Mouse (Mus musculus) kidney, adult 2 months (tissue): ENCODE measurements at regions not wholly inside any gene's neighbourhood (a gene's known extent, or its start where the extent isn't known, plus 50 kb on each side); places are given as distances from the start of the nearest gene placed in this dataset.

Experiments used
- CTCF ChIP-seq: fragments of 200-500 bp; conservative IDR thresholded peaks from 2 replicates; pipeline ENCODE4 v1.5.1; 2011; ENCODE audit warnings: low read depth, mild to moderate bottlenecking, control low read depth, low read length, moderate library complexity, mixed read lengths; ENCODE audit not compliant: insufficient read depth, insufficient read length
- POLR2A ChIP-seq: fragments of 200-500 bp; IDR thresholded peaks from one replicate; pipeline ENCODE4 v1.6.1; 2011; ENCODE audit warnings: low read depth, low read length, control low read depth

DNA sequence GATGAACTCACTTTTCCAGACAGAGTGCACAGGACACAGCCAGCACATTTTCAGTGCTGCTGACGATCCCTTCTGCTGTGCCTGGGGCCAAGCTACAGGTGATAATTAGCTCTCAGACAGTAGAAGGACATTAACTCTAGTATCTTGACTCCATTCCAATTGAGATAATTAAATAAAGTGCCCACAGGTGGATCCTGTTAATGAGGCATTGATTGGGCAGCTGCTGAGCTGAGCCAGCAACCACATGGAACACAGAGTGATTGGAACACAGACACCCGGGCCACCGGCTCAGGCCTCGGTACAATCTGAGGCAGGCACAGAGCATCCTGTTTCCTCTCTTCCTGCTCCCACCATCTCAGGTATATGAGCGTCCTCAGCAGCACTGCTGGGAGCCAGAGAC is 114.5 kb upstream of the Habp2 start:
- TF ChIP-seq POLR2A (no peak), CTCF (no peak)
